Mouse (Mus musculus) forebrain, embryonic 11.5 days (tissue): ENCODE results near the gene Thra. TPM values are rescaled to one million over a fixed set of nuclear protein-coding genes. Genes with fewer than 3 reads are reported as not detected.
A peak's percentile ranks its signal among the peaks of the same experiment; 100 is the strongest.

Source experiments
- ATAC-seq: fragments of 200-750 bp; cut with Nextera tagmentation; replicated peaks from 2 replicates; pipeline ENCODE4 v1.8.0; 2017; ENCODE audit warnings: moderate TSS enrichment; ENCODE audit not compliant: low FRiP score
- DNase-seq: peaks from one replicate; pipeline ENCODE4 v3.0.0-alpha.2; 2017; ENCODE audit warnings: low spot score
- H3K27ac ChIP-seq: fragments of 300-500 bp; sonication (generic); 2 replicates; pipeline ENCODE4 v1.5.1; 2014; ENCODE audit warnings: low read depth, low read length
- H3K27me3 ChIP-seq: fragments of 300-500 bp; sonication (generic); 2 replicates; pipeline ENCODE4 v1.6.1; 2014; ENCODE audit warnings: mild to moderate bottlenecking, low read length, mixed read lengths; ENCODE audit not compliant: control insufficient read depth, insufficient read depth
- H3K36me3 ChIP-seq: fragments of 300-500 bp; sonication (generic); 2 replicates; pipeline ENCODE4 v1.6.1; 2014; ENCODE audit warnings: mild to moderate bottlenecking, low read length, moderate library complexity, mixed read lengths; ENCODE audit not compliant: control insufficient read depth, insufficient read depth
- H3K4me1 ChIP-seq: fragments of 300-500 bp; sonication (generic); replicated peaks from 2 replicates; pipeline ENCODE4 v1.6.1; 2014; ENCODE audit warnings: low read length, mixed read lengths; ENCODE audit not compliant: control insufficient read depth, insufficient read depth
- H3K4me2 ChIP-seq: fragments of 300-500 bp; sonication (generic); 2 replicates; pipeline ENCODE4 v1.6.1; 2014; ENCODE audit warnings: low read depth, mild to moderate bottlenecking, low read length, moderate library complexity, mixed read lengths; ENCODE audit not compliant: severe bottlenecking
- H3K4me3 ChIP-seq: fragments of 300-500 bp; sonication (generic); 2 replicates; pipeline ENCODE4 v1.5.1; 2014; ENCODE audit warnings: low read depth, low read length
- H3K9ac ChIP-seq: fragments of 300-500 bp; sonication (generic); 2 replicates; pipeline ENCODE4 v1.6.1; 2014; ENCODE audit warnings: low read length
- H3K9me3 ChIP-seq: fragments of 300-500 bp; sonication (generic); 2 replicates; pipeline ENCODE4 v1.6.1; 2016; ENCODE audit warnings: low read length, mixed read lengths; ENCODE audit not compliant: control insufficient read depth
- WGBS: fragments of 180-500 bp; shearing (Covaris S2); extraction: QIAGEN DNeasy Blood & Tissue Kit; methylation state at CpG from one replicate; pipeline ENCODE4 v1.1.7; 2014; 5-methylcytosine and 5-hydroxymethylcytosine counted together
- polyA plus RNA-seq: library from polyadenylated mRNA; unstranded; fragments of >200 nt; fragmentation: Nextera tagmentation; extraction: Ambion mirVana; gene quantifications from 2 replicates; pipeline ENCODE4 v1.2.1, GENCODE M21; 2014

The Thra gene
- polyA plus RNA-seq, 1 experiment from 2014 or later = 35.9 TPM

GRCm38 (mm10) chr11:98789824-98790223 lies 49.4 kb downstream of the Thra start:
- Histone ChIP-seq H3K4me3 (peak overlapping the region; percentile 38), H3K27ac (no peak overlapping the region), H3K27me3 (no peaks in the 10 kb centered on the region), H3K4me1 (peaks cover 17% of the 10 kb centered on the region), H3K9me3 (no peaks in the 10 kb centered on the region), H3K36me3 (no peaks in the 10 kb centered on the region), H3K9ac (peak overlapping the region; percentile 64), H3K4me2 (peak overlapping the region; percentile 94)
- no peak for DNase-seq
- 42% methylated on average over 5 of the region's 5 CpGs for WGBS
- ATAC-seq = no peak

DNA sequence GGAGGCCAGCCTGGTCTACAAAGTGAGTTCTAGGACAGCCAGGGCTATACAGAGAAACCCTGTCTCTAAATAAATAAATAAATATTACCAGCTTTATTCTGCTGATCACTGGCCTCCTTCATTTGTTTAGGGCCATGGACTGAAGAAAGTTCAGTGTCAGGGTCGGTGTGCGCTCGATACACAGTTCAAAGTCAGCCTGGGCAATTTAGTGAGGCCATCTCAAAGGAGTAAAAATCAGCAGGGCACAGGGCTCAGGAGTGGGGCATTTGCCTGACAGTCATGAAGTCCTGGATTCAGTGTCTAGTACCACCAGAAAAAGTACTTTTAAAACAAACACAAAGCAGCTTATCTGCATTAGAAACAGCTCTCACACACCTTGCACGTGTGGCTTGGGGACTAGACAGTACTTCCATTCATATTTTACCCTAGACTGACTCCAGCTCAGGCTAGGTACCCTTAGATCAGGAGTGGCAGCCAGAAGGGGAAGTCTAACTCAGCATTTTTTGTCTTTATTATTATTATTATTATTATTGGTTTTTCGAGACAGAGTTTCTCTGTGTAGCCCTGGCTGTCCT lies 50.3 kb downstream of the Thra start:
- Histone ChIP-seq H3K4me3 (no peak overlapping the region), H3K4me1 (peaks cover 15% of the 10 kb centered on the region), H3K36me3 (no peaks in the 10 kb centered on the region), H3K27me3 (no peaks in the 10 kb centered on the region), H3K4me2 (no peak overlapping the region), H3K9me3 (no peaks in the 10 kb centered on the region), H3K9ac (no peak overlapping the region), H3K27ac (no peak overlapping the region)
- DNase-seq = no peak
- ATAC-seq = no peak
- WGBS = 80% methylated on average over 5 of the region's 5 CpGs

DNA sequence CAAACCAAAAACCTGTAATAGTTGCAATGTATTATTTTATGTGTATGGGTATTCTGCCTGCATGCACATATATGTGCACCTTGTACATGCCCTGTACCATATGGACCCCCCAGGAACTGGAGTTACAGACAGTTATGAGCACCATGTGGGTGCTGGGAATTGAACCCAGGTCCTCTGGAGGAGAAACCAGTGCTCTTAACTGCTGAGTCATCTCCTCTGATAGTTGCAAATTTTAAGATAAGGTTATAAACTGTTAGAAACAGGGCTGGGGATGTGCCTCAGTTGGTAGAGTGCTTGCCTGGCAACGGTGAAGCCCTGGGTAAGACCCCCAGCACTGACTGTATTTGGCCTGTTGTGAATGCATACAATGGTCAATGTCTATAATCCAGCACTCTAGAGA lies 51.0 kb downstream of the Thra start:
- no peak overlapping the region for H3K4me3 ChIP-seq
- no peak overlapping the region for H3K4me2 ChIP-seq
- no peaks in the 10 kb centered on the region for H3K9me3 ChIP-seq
- H3K9ac ChIP-seq = no peak overlapping the region
- WGBS = 81% methylated on average over 1 of the region's 1 CpGs
- H3K27me3 ChIP-seq = no peaks in the 10 kb centered on the region
- peaks cover 10% of the 10 kb centered on the region for H3K4me1 ChIP-seq
- ATAC-seq (no peak), DNase-seq (no peak)
- H3K27ac ChIP-seq = no peak overlapping the region
- H3K36me3 ChIP-seq = no peaks in the 10 kb centered on the region

DNA sequence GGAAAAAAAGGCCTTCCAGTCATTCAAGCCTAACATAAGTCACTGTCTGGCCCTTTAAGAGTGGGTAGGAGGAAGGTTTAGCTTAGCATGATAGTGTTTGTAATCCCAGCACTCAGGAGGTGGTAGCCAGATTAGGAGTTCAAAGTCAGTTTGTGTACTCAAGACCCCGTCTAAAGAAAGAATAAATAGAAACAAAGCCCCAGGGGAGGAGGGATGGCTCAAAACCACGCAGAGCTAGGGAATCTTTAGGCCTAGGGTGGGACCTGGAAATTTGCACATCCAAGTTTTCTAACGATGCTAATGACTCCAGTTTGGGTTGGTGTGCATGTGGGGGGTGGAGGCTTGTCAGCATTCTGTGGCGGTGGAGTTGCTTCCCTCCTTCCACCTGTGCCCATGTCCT lies 51.6 kb downstream of the Thra start:
- H3K4me3 ChIP-seq = no peak overlapping the region
- ATAC-seq = no peak

GRCm38 (mm10) chr11:98794469-98795014 lies 54.1 kb downstream of the Thra start:
- H3K9me3 ChIP-seq = no peaks in the 10 kb centered on the region
- ATAC-seq (peak; percentile 59), DNase-seq (no peak)
- WGBS = under 1% methylated on average over 23 of the region's 30 CpGs
- H3K9ac ChIP-seq = peak overlapping the region; percentile 100
- peak overlapping the region; percentile 100 for H3K4me3 ChIP-seq
- no peaks in the 10 kb centered on the region for H3K36me3 ChIP-seq
- peaks cover 15% of the 10 kb centered on the region for H3K4me1 ChIP-seq
- H3K27ac ChIP-seq = peak overlapping the region; percentile 100
- peak overlapping the region; percentile 90 for H3K4me2 ChIP-seq
- no peaks in the 10 kb centered on the region for H3K27me3 ChIP-seq

More for the DNA sequence above, 51.6 kb downstream of the Thra start:
- no peaks in the 10 kb centered on the region for H3K27me3 ChIP-seq
- H3K4me1 ChIP-seq = peaks cover 7% of the 10 kb centered on the region
- no peaks in the 10 kb centered on the region for H3K36me3 ChIP-seq
- no peak for DNase-seq
- 6% methylated on average over 4 of the region's 4 CpGs for WGBS
- no peak overlapping the region for H3K9ac ChIP-seq
- no peak overlapping the region for H3K27ac ChIP-seq
- H3K4me2 ChIP-seq = no peak overlapping the region
- H3K9me3 ChIP-seq = no peaks in the 10 kb centered on the region

DNA sequence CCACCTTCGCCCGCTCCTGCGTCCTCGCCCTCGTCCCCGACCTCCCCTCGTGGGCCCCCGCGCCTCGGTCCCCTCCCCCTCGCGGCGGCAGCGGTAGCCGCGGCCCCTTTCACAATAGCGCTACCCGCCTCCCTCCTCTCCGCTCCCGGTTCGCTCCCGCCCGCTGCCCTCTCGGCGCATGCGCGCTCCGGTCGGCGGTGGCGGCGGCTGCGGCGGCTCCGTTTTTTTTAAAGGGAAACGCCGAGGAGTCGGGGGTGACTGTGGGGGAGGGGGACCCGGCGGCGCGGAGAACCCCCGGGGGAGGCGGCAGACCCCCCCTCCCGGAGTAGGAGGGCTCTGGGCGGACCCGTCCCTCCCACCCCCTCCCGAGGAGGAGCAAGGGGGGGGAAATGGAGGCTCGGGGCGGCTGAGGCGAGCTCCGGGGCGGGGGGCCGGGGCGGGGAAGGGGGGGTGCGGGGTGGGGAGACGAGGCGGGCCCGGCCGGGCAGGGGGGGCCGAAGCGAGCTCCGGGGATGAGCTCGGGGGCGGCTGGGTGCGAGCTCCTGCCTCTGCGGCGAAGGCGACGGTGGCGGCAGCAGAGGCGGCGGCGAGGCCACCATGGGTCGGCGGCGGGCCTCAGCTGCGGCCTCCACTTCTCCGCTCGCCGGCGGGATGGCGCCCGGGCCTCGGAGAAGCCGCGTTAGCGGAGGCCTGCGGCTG lies 54.7 kb downstream of the Thra start, which contains the start of gene Msl1:
TSS of gene Msl1 (plus strand) at position 502 of the 699 bp plus-strand sequence.
- Histone ChIP-seq H3K9me3 (no peaks in the 10 kb centered on the region), H3K27me3 (no peaks in the 10 kb centered on the region), H3K36me3 (peaks cover 3% of the 10 kb centered on the region; the same call in 1 of the 2 replicates), H3K4me1 (peaks cover 13% of the 10 kb centered on the region), H3K4me3 (peak within 1 kb of the TSS; percentile 100), H3K4me2 (peak within 1 kb of the TSS; percentile 90), H3K27ac (peak within 1 kb of the TSS; percentile 100), H3K9ac (peak within 1 kb of the TSS; percentile 100)
- DNase-seq = peak; percentile 96
- ATAC-seq = peak; percentile 76
- WGBS = under 1% methylated on average over 59 of the region's 89 CpGs

DNA sequence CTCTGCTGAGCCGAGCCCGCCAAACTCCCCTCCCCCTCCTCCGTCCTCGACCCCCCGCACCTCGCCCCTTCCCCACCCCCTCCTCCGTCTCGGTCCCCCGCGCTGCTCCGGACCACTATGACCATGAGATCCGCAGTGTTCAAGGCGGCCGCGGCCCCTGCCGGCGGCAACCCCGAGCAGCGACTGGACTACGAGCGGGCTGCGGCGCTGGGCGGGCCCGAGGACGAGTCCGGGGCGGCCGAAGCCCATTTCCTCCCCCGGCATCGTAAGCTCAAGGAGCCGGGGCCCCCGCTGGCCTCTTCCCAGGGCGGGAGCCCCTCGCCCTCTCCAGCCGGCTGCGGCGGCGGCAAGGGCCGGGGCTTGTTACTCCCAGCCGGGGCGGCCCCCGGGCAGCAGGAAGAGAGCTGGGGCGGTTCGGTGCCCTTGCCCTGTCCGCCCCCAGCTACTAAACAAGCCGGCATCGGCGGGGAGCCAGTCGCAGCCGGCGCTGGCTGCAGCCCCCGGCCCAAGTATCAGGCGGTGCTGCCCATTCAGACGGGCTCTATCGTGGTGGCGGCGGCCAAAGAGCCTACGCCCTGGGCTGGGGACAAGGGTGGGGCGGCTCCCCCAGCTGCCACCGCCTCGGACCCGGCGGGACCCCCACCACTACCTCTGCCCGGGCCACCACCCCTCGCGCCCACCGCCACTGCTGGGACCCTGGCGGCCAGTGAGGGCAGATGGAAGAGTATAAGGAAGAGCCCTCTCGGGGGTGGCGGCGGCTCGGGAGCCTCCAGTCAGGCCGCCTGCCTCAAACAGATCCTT lies 55.5 kb downstream of the Thra start:
- peak overlapping the region; percentile 100 for H3K4me3 ChIP-seq
- DNase-seq (peak; percentile 86), ATAC-seq (peak; percentile 65)
- peaks cover 13% of the 10 kb centered on the region for H3K4me1 ChIP-seq
- peak overlapping the region; percentile 100 for H3K9ac ChIP-seq
- H3K27me3 ChIP-seq = no peaks in the 10 kb centered on the region
- no peaks in the 10 kb centered on the region for H3K9me3 ChIP-seq
- WGBS = 1% methylated on average over 66 of the region's 74 CpGs
- H3K36me3 ChIP-seq = peaks cover 5% of the 10 kb centered on the region; the same call in 1 of the 2 replicates
- H3K4me2 ChIP-seq = peak overlapping the region; percentile 90
- H3K27ac ChIP-seq = peak overlapping the region; percentile 100

- Histone ChIP-seq H3K4me3 (peak overlapping the region; percentile 100), H3K27me3 (no peaks in the 10 kb centered on the region), H3K4me2 (peak overlapping the region; percentile 90), H3K4me1 (peaks cover 13% of the 10 kb centered on the region), H3K27ac (peak overlapping the region; percentile 100), H3K9ac (peak overlapping the region; percentile 100), H3K9me3 (no peaks in the 10 kb centered on the region), H3K36me3 (peaks cover 5% of the 10 kb centered on the region; the same call in 1 of the 2 replicates)
- 4% methylated on average over 23 of the region's 23 CpGs for WGBS
- peak; percentile 34; the same call in 1 of the 2 replicates for ATAC-seq
- peak; percentile 88 for DNase-seq
Observed at GRCm38 (mm10) chr11:98796515-98797216, 56.2 kb downstream of the Thra start.
